Mouse (Mus musculus) urinary bladder, adult 18-20 months (tissue): ENCODE results near the gene Slc25a20.

Experiments used
- DNase-seq, 2 experiments: peaks; one replicate each; pipeline ENCODE4 v3.0.0; 2022; ENCODE audit warnings: low spot score in 2 of 2, mixed read lengths in 2 of 2

Gene Slc25a20

GRCm38 (mm10) chr9:108687181-108687580 is 25.3 kb downstream of the Slc25a20 start:
- DNase-seq = no peak

- DNase-seq = no peak
Observed at GRCm38 (mm10) chr9:108687686-108688085, 25.8 kb downstream of the Slc25a20 start.

- no peak for DNase-seq
Observed at GRCm38 (mm10) chr9:108688451-108688850, 26.6 kb downstream of the Slc25a20 start.

GRCm38 (mm10) chr9:108689106-108689505 is 27.2 kb downstream of the Slc25a20 start, which contains the start of gene Prkar2a:
TSS of gene Prkar2a (plus strand) at chr9:108689314.
- no peak for DNase-seq

GRCm38 (mm10) chr9:108689993-108690392 is 28.1 kb downstream of the Slc25a20 start:
- no peak for DNase-seq

- DNase-seq = no peak
Observed at GRCm38 (mm10) chr9:108690914-108691313, 29.0 kb downstream of the Slc25a20 start.

GRCm38 (mm10) chr9:108691371-108691770 is 29.5 kb downstream of the Slc25a20 start:
- no peak for DNase-seq

- peak; percentile 76 to 83 for DNase-seq
Observed at GRCm38 (mm10) chr9:108691846-108692225, 29.9 kb downstream of the Slc25a20 start.

- peak; percentile 34 to 69 for DNase-seq
Observed at GRCm38 (mm10) chr9:108692226-108693041, 30.5 kb downstream of the Slc25a20 start.

- DNase-seq = no peak
Observed at GRCm38 (mm10) chr9:108693946-108694345, 32.1 kb downstream of the Slc25a20 start.

GRCm38 (mm10) chr9:108694533-108694932 is 32.6 kb downstream of the Slc25a20 start:
- no peak for DNase-seq

- no peak for DNase-seq
Observed at GRCm38 (mm10) chr9:108702476-108702875, 40.6 kb downstream of the Slc25a20 start.

GRCm38 (mm10) chr9:108703373-108704110 is 41.7 kb downstream of the Slc25a20 start:
- no peak for DNase-seq

- DNase-seq = no peak
Observed at GRCm38 (mm10) chr9:108704591-108704990, 42.7 kb downstream of the Slc25a20 start.

GRCm38 (mm10) chr9:108707212-108707611 is 45.3 kb downstream of the Slc25a20 start:
- DNase-seq = no peak

GRCm38 (mm10) chr9:108708833-108709232 is 46.9 kb downstream of the Slc25a20 start:
- no peak for DNase-seq

- DNase-seq = no peak
Observed at GRCm38 (mm10) chr9:108710767-108711166, 48.9 kb downstream of the Slc25a20 start.

- DNase-seq = no peak
Observed at GRCm38 (mm10) chr9:108716199-108716598, 54.3 kb downstream of the Slc25a20 start.

- DNase-seq = no peak
Observed at GRCm38 (mm10) chr9:108723751-108724150, 61.9 kb downstream of the Slc25a20 start.

GRCm38 (mm10) chr9:108726116-108726515 is 64.2 kb downstream of the Slc25a20 start:
- no peak for DNase-seq

GRCm38 (mm10) chr9:108729050-108729449 is 67.2 kb downstream of the Slc25a20 start:
- no peak for DNase-seq

GRCm38 (mm10) chr9:108732462-108732861 is 70.6 kb downstream of the Slc25a20 start:
- no peak for DNase-seq
